Mouse (Mus musculus): ENCODE measurements at regions not wholly inside any gene's neighbourhood (a gene's known extent, or its start where the extent isn't known, plus 50 kb on each side); places are given as distances from the start of the nearest gene placed in this dataset.

DNA sequence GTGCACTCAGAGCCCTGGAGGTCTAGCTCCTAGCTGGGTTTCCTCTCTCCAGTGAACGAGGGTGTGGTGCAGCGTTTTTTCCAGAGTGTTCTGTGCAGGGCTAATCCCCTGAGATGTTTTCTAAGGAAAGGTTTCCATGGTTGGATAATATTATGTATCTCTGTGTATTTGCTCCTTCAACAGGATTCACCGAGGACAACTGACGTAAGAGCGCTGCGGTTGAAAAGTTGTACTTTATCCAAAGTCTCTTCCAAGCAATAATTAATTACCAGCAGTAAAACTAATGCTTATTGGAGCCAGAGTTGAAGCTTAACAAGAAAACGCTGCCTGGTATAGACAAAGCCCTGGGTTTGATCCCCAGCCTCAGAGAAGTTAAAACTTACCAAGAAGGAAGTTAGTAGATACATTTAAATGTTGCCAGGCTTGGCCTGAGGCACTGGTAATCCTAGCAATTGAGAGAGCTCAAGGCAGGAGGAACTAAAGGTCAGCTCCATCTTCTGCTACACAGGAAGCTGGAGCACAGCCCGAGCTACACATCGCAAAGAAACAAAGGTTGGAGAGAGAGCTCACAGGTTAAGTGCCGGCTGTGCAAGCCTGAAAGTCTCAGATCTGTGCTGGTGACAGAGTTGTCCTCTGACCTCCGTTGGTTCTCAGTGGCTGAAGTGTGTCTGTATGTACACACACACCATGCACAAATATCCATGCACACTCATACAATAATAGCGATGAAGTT, 51.2 kb upstream of the Rap1b start:
- intact Hi-C loops (cut with DNase I), result no loop called here
- DNase-seq (ENCODE audit: extremely low spot score in 1 of 2, low spot score in 2 of 2), result no peak

DNA sequence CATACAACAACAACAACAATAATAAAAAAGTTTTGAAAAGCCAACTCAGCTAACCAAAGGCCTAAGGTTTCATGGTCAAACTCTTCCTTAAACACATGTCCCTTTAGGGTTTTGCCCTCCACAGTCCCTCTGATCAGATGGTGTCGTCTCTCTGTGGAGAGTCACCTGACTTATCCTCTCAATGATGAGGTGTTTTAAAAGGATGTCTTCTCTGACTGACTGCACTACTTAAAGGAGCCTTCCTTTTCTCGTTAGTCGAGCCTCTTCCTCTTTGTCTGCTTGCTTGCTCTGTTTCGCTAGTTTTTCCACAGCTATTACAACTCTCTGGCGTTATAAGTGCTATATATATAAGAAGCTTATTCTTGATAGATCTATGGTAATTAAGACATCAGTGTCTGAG, 51.9 kb upstream of the Rap1b start:
- DNase-seq (ENCODE audit: extremely low spot score in 1 of 2, low spot score in 2 of 2), result no peak
- intact Hi-C loops (cut with DNase I), result no loop called here

DNA sequence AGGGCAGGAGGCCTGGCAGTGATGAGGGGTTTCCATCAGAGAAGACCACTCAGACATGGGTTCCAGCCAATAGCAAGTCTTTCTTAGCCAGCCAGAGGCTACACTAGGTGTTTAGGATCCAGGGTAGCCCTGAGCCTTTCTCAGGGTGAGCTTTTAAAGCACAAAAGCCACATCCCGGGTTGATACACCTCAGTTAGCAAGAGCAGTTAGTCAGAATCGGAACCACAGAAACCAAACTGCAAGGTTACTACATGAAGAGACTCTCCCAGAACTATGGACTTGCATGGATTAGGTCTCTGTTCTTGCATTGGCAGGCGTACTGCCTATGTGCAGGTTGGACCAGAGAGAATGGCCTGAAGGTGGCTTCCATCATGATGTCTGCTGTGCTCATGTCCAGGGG, 52.6 kb upstream of the Rap1b start:
- intact Hi-C loops (cut with DNase I), result no loop called here
- DNase-seq (ENCODE audit: extremely low spot score in 1 of 2, low spot score in 2 of 2), result no peak

- intact Hi-C loops (cut with DNase I), result no loop called here
These were observed 53.6 kb upstream of the Rap1b start for GRCm38 (mm10) chr10:117899410-117899935.

GRCm38 (mm10) chr10:117905666-117906266, 59.9 kb upstream of the Rap1b start:
- intact Hi-C loops (cut with DNase I), result no loop called here
- DNase-seq (ENCODE audit: extremely low spot score in 1 of 2, low spot score in 2 of 2), result peak; percentile 11 to 77

More at GRCm38 (mm10) chr10:117899410-117899935, 53.6 kb upstream of the Rap1b start:
- DNase-seq (ENCODE audit: extremely low spot score in 1 of 2, low spot score in 2 of 2), result peak; percentile 26 to 48

DNA sequence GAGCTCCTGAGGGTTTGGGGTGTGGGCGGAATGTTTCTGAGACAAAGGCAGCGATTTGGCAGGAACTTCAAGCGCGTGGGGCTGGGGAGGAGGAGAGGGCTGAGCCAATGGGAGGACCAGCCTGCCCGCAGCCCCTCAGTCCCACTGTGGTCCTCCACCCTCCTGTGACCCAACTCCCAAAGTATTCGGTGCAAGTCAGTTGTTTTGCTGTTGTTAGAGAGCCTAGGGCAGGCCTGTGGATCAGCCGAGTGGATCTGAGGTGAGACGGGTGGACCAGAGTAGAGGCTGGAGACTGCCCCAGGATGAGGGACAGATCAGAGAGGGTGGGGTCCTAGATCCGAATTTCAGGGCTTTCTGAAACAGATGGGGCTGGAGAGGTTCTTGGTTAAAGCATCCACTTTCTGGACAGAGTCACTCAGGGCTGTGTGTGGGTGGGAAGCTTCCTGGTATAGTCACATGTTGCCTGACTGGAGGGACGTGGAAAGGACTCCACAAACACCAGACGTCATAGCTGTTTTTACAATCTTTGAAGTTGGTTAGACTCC, 60.5 kb upstream of the Rap1b start:
- DNase-seq (ENCODE audit: extremely low spot score in 1 of 2, low spot score in 2 of 2), result peak; percentile 59 to 90
- intact Hi-C loops (cut with DNase I), result no loop called here

GRCm38 (mm10) chr10:117908079-117908675, 62.3 kb upstream of the Rap1b start:
- DNase-seq (ENCODE audit: extremely low spot score in 1 of 2, low spot score in 2 of 2), result no peak
- intact Hi-C loops (cut with DNase I), result no loop called here

- DNase-seq (ENCODE audit: extremely low spot score in 1 of 2, low spot score in 2 of 2), result no peak
- intact Hi-C loops (cut with DNase I), result no loop called here
These were observed 63.3 kb upstream of the Rap1b start for GRCm38 (mm10) chr10:117909155-117909554.

DNA sequence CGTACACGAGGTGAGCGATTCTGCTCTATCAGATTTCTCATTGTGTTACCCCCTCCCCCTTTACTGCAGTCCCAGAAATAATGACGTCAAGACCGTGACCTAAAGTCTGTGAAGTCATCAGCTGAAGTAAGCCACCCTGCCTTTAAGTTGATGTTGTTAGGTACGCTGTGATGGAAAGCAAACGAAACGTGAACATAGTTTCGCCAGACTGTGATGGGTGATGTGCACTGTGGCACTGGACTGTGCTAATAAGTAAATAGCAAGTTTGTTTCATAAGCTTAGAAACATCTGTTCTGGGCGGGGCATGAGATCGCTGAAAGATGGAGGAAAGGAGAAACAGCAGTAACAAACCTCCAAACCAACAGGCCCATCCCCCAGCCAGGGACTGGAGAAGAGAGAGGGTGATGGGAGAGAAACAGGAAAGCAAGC, 64.0 kb upstream of the Rap1b start:
- no peak for DNase-seq (ENCODE audit: extremely low spot score in 1 of 2, low spot score in 2 of 2)
- intact Hi-C loops (cut with DNase I), result no loop called here

DNA sequence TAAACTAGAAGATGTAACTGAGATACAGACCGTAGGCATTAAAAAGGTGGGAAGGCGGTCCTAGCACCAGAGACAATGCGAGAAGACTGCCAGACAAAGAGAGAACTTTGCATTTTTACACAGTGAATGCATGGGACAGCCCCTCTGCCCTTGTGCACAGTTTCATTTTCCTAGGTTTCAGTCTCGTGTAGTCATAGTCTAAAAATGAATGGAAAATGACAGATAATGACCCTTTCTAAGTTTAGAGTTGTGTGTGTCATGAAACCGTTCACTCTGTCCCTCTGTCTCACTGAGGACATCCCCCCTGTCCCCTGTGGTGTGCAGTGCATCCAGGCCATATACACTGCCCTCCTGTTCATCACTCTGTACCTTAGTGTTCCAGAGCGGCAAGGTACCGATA, 64.6 kb upstream of the Rap1b start:
- no peak for DNase-seq (ENCODE audit: extremely low spot score in 1 of 2, low spot score in 2 of 2)
- intact Hi-C loops (cut with DNase I), result no loop called here

GRCm38 (mm10) chr10:117915011-117915735, 69.3 kb upstream of the Rap1b start:
- no peak for DNase-seq (ENCODE audit: extremely low spot score in 1 of 2, low spot score in 2 of 2)
- intact Hi-C loops (cut with DNase I), result no loop called here

DNA sequence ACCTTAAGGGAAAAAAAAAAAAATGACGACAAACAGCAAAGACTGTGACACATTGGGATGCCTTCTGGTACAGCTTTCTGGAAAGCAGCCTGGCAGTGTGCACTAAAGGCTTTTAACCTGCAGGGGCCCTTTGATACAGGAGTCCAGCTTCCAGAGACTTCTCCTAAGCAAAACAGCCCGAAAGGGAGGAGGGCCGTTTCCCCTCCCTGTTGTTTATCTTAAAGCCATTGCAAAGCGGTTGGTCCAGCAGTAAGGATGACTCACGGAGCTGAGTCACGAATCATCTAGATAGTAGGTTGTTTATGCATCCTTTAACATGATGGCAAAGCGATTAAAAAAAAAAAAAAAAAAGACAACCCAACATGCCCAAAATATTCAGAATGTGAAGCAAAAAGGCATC, 70.4 kb upstream of the Rap1b start:
- DNase-seq (ENCODE audit: extremely low spot score in 1 of 2, low spot score in 2 of 2), result no peak
- intact Hi-C loops (cut with DNase I), result no loop called here

DNA sequence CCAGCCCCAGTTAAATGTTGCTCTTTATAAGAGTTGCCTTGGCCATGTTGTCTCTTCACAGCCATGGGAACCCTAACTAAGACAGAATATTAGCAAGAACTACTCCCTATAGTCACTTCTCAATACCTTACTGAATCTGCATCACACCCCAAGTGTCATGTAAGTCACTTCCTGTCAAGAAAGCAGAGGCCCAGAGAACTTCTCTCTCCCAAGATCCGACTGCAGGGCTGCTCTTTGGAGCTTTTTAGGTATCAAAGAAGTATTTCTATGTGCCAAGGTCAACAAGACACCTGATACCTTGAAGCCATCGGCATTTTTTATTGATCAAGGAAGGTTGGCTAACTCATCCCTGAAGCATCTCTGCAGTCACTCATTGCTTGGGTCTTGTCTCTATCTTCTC, 72.0 kb upstream of the Rap1b start:
- intact Hi-C loops (cut with DNase I), result no loop called here
- DNase-seq (ENCODE audit: extremely low spot score in 1 of 2, low spot score in 2 of 2), result no peak

DNA sequence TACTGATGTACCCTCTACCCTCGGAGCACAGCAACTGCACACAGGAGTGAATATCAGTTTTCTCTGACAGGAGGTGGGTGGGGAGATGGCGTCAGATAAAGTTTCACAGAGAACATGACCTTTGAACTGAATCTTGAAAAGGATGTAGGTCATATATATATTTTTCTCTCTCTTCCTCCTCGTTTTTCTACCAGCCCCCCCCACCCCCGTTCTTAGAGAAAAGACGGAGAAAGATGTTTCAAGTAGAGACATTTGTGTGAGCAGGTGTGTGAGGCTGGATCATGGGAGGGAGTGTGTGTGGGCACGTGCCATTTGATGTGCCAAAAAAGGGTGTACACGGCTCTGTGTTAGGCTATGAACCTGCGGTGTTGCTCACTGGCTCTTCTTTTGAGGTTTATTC, 72.8 kb upstream of the Rap1b start:
- intact Hi-C loops (cut with DNase I), result no loop called here

DNA sequence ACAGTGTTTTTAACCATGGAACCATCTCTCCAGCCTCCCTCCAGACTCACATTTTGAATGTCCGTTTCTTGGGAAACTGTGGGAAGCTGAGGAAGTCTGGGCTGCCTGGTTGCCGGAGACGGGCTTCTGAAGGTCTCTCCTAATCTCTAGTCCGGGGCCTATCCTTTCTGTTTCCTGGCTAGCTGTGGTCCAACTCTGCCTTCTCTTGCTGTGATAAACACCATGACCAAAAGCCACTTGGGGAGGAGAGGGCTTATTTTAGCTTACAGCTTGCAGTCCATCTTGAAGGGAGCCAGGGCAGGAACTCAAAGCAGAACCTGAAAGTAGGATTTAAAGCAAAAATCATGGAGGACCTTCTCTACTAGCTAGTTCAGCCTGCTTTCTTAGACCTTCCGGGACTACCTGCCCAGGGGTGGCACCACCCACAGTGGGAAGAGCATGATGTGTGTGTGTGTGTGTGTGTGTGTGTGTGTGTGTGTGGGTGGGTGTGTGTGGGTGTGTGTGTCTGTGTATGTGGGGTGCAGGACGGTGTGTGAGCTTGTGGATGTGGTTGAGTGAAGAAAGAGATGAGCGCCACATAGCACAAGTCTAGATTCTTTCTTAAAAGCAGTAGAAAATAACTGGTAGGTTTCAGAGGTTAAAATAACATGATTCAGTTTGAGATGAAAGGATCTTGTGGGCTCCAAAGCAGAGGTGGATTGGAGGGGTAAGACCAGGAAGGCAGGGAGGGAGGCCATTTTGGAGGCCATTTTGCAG, 73.5 kb upstream of the Rap1b start:
- intact Hi-C loops (cut with DNase I), result no loop called here
- DNase-seq (ENCODE audit: extremely low spot score in 1 of 2, low spot score in 2 of 2), result no peak

More for the DNA sequence above, 72.8 kb upstream of the Rap1b start:
- DNase-seq (ENCODE audit: extremely low spot score in 1 of 2, low spot score in 2 of 2), result no peak

DNA sequence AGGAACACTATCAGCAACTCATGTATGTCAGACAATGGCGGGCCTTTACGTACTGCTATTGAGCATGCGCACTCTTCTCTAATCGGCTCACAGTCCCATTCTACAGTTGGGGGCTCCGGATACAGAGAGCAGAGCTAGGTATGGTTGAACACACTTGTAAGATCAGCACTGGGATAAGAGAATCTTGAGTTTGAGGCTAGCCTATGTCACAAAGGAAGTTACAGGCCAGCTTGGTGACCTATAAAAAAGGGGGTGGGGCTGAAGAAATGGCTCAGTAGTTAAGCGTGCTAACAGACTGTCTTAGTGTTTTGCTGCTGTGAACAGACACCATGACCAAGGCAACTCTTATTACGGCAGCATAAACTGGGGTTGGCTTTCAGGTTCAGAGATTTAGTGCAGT, 79.4 kb upstream of the Rap1b start:
- no peak for DNase-seq (ENCODE audit: extremely low spot score in 1 of 2, low spot score in 2 of 2)
- intact Hi-C loops (cut with DNase I), result no loop called here

DNA sequence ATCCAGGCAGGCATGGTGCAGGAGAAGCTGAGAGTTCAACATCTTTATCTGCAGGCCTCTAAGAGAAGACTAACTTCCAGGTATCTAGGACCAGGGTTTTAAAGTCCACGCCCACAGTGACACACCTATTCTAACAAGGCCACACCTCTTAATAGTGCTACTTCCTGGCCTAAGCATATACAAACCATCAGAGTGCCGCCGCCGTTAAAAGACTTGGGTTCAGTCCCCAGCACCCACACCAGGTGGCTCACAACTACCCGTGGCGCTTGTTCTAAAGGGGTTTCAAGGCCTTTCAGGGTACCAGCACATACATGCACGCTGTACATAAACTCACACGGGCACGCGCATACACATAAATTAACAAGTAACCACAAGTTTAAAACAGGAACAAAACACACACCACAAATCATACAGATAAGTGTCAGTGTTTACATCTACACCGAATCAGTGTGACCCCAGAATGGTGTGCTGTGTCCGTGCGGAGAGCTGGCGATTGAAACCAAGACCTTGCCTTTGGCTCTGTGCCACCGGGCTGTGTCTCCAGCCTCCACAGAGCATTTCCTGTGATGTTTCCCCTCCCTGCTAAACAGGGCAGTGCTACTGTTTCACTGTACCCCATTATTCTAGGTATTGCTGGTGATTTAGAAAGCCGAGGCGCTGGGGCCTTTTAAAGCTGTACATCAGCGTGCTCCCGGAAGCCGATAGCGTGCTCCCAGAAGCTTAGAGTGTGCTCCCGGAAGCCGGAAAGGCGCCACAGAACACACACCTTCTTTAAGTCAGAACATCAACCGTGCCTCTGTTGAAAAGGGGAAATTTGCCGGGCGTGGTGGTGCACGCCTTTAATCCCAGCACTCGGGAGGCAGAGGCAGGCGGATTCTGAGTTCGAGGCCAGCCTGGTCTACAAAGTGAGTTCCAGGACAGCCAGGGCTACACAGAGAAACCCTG, 80.0 kb upstream of the Rap1b start:
- peak in 1 of 2 experiments; percentile 55 for DNase-seq (ENCODE audit: extremely low spot score in 1 of 2, low spot score in 2 of 2)
- intact Hi-C loops (cut with DNase I), result no loop called here
